Mouse (Mus musculus) midbrain, embryonic 14.5 days (tissue): ENCODE data around the gene Mamdc4. TPM values are rescaled to one million over a fixed set of nuclear protein-coding genes. Genes with fewer than 3 reads are reported as not detected.

Experiments
- ATAC-seq: fragments of 200-750 bp; cut with Nextera tagmentation; 2 replicates; pipeline ENCODE4 v1.8.0; 2017; ENCODE audit warnings: moderate number of reproducible peaks, moderate library complexity; ENCODE audit not compliant: low FRiP score, low TSS enrichment
- DNase-seq: peaks from one replicate; pipeline ENCODE4 v3.0.0-alpha.2; 2015
- H3K27ac ChIP-seq: fragments of 300-500 bp; sonication (generic); replicated peaks from 2 replicates; pipeline ENCODE4 v1.5.1; 2014; ENCODE audit warnings: mild to moderate bottlenecking, low read depth, low read length, moderate library complexity
- H3K27me3 ChIP-seq: fragments of 300-500 bp; sonication (generic); 2 replicates; pipeline ENCODE4 v1.6.1; 2014; ENCODE audit warnings: low read length, control low read depth, mixed read lengths; ENCODE audit not compliant: control insufficient read depth, insufficient read depth
- H3K36me3 ChIP-seq: fragments of 300-500 bp; sonication (generic); 2 replicates; pipeline ENCODE4 v1.6.1; 2014; ENCODE audit warnings: low read length, control low read depth; ENCODE audit not compliant: control insufficient read depth, insufficient read depth
- H3K4me1 ChIP-seq: fragments of 300-500 bp; sonication (generic); 2 replicates; pipeline ENCODE4 v1.6.1; 2014; ENCODE audit warnings: mild to moderate bottlenecking, antibody characterized with exemption, low read length, control low read depth; ENCODE audit not compliant: control insufficient read depth, insufficient read depth
- H3K4me2 ChIP-seq: fragments of 300-500 bp; sonication (generic); 2 replicates; pipeline ENCODE4 v1.6.1; 2014; ENCODE audit warnings: mild to moderate bottlenecking, low read length, moderate library complexity
- H3K4me3 ChIP-seq: fragments of 300-500 bp; sonication (generic); replicated peaks from 2 replicates; pipeline ENCODE4 v1.5.1; 2014; ENCODE audit warnings: low read depth, low read length
- H3K9ac ChIP-seq: fragments of 300-500 bp; sonication (generic); replicated peaks from 2 replicates; pipeline ENCODE4 v1.6.1; 2014; ENCODE audit warnings: mild to moderate bottlenecking, low read length, moderate library complexity
- H3K9me3 ChIP-seq: fragments of 300-500 bp; sonication (generic); 2 replicates; pipeline ENCODE4 v1.6.1; 2016; ENCODE audit warnings: low read length, control low read depth, mixed read lengths; ENCODE audit not compliant: control insufficient read depth
- WGBS: fragments of 180-500 bp; shearing (Covaris S2); extraction: QIAGEN DNeasy Blood & Tissue Kit; methylation state at CpG from one replicate; pipeline ENCODE4 v1.1.7; 2014; 5-methylcytosine and 5-hydroxymethylcytosine counted together
- polyA plus RNA-seq: library from polyadenylated mRNA; unstranded; fragments of >200 nt; fragmentation: Nextera tagmentation; extraction: Ambion mirVana; gene quantifications from 2 replicates; pipeline ENCODE4 v1.2.1, GENCODE M21; 2014

Mamdc4 gene
- polyA plus RNA-seq, 1 experiment from 2014 or later: 3.9 TPM

GRCm38 (mm10) chr2:25585601-25586000, 11.0 kb upstream of the Mamdc4 start:
- Histone ChIP-seq H3K9me3 (no peaks in the 10 kb centered on the region), H3K27me3 (peaks cover 4% of the 10 kb centered on the region), H3K4me2 (no peak overlapping the region), H3K4me1 (peaks cover 17% of the 10 kb centered on the region; the same call in 1 of the 2 replicates), H3K9ac (no peak overlapping the region), H3K4me3 (no peak overlapping the region), H3K27ac (no peak overlapping the region), H3K36me3 (peaks cover 72% of the 10 kb centered on the region)
- WGBS: 97% methylated on average over 3 of the region's 3 CpGs
- ATAC-seq (no peak), DNase-seq (no peak)

GRCm38 (mm10) chr2:25584856-25585255, 10.2 kb upstream of the Mamdc4 start:
- Histone ChIP-seq H3K27me3 (peaks cover 12% of the 10 kb centered on the region), H3K9me3 (no peaks in the 10 kb centered on the region), H3K9ac (no peak overlapping the region), H3K4me3 (no peak overlapping the region), H3K4me1 (peaks cover 21% of the 10 kb centered on the region), H3K27ac (no peak overlapping the region), H3K36me3 (peaks cover 64% of the 10 kb centered on the region), H3K4me2 (no peak overlapping the region)
- 91% methylated on average over 4 of the region's 4 CpGs for WGBS
- no peak for DNase-seq
- ATAC-seq: no peak

- Histone ChIP-seq H3K27me3 (peaks cover 19% of the 10 kb centered on the region), H3K4me3 (no peak overlapping the region), H3K4me1 (peaks cover 23% of the 10 kb centered on the region), H3K4me2 (no peak overlapping the region), H3K9me3 (no peaks in the 10 kb centered on the region), H3K9ac (no peak overlapping the region), H3K36me3 (peaks cover 60% of the 10 kb centered on the region), H3K27ac (no peak overlapping the region)
- no peak for ATAC-seq
- no peak for DNase-seq
- 94% methylated on average over 3 of the region's 3 CpGs for WGBS
Measured at GRCm38 (mm10) chr2:25584152-25584551, 9.5 kb upstream of the Mamdc4 start.

- Histone ChIP-seq H3K27ac (no peak overlapping the region), H3K27me3 (peaks cover 25% of the 10 kb centered on the region), H3K4me3 (no peak overlapping the region), H3K9ac (no peak overlapping the region), H3K4me1 (peaks cover 23% of the 10 kb centered on the region), H3K36me3 (peaks cover 56% of the 10 kb centered on the region), H3K4me2 (no peak overlapping the region), H3K9me3 (no peaks in the 10 kb centered on the region)
- no peak for ATAC-seq
- WGBS: 79% methylated on average over 4 of the region's 4 CpGs
- no peak for DNase-seq
Measured at GRCm38 (mm10) chr2:25583571-25583970, 8.9 kb upstream of the Mamdc4 start.

GRCm38 (mm10) chr2:25583120-25583481, 8.5 kb upstream of the Mamdc4 start:
- WGBS: 76% methylated on average over 6 of the region's 6 CpGs
- H3K27ac ChIP-seq: 0 out of 2 replicates have a peak overlapping the region, but pooled peaks have one; percentile 13
- H3K36me3 ChIP-seq: peaks cover 51% of the 10 kb centered on the region
- no peak overlapping the region for H3K4me2 ChIP-seq
- no peak overlapping the region for H3K4me3 ChIP-seq
- ATAC-seq (no peak), DNase-seq (no peak)
- H3K4me1 ChIP-seq: peaks cover 23% of the 10 kb centered on the region
- peaks cover 29% of the 10 kb centered on the region for H3K27me3 ChIP-seq
- no peaks in the 10 kb centered on the region for H3K9me3 ChIP-seq
- no peak overlapping the region for H3K9ac ChIP-seq

GRCm38 (mm10) chr2:25582466-25583119, 7.9 kb upstream of the Mamdc4 start:
- 0 out of 2 replicates have a peak, but pooled peaks have one; percentile 29 for ATAC-seq
- peaks cover 27% of the 10 kb centered on the region for H3K4me1 ChIP-seq

GRCm38 (mm10) chr2:25581901-25582301, 7.3 kb upstream of the Mamdc4 start:
- Histone ChIP-seq H3K4me1 (peaks cover 29% of the 10 kb centered on the region), H3K27ac (no peak overlapping the region), H3K36me3 (peaks cover 48% of the 10 kb centered on the region), H3K9me3 (no peaks in the 10 kb centered on the region), H3K4me3 (no peak overlapping the region), H3K4me2 (no peak overlapping the region), H3K9ac (no peak overlapping the region; the same call in 1 of the 2 replicates), H3K27me3 (peaks cover 41% of the 10 kb centered on the region)
- no peak for ATAC-seq
- DNase-seq: no peak
- 41% methylated on average over 6 of the region's 6 CpGs for WGBS

More at GRCm38 (mm10) chr2:25582466-25583119, 7.9 kb upstream of the Mamdc4 start:
- no peak overlapping the region for H3K9ac ChIP-seq
- peaks cover 50% of the 10 kb centered on the region for H3K36me3 ChIP-seq
- H3K9me3 ChIP-seq: no peaks in the 10 kb centered on the region
- H3K4me2 ChIP-seq: no peak overlapping the region
- peak; percentile 58 for DNase-seq
- 0 out of 2 replicates have a peak overlapping the region, but pooled peaks have one; percentile 13 for H3K27ac ChIP-seq
- peaks cover 34% of the 10 kb centered on the region for H3K27me3 ChIP-seq
- no peak overlapping the region for H3K4me3 ChIP-seq
- WGBS: 52% methylated on average over 12 of the region's 12 CpGs

- Histone ChIP-seq H3K4me2 (peak within 1 kb of the TSS; percentile 79), H3K36me3 (peaks cover 45% of the 10 kb centered on the region), H3K9me3 (no peaks in the 10 kb centered on the region), H3K4me1 (peaks cover 29% of the 10 kb centered on the region), H3K9ac (peak within 1 kb of the TSS; percentile 64), H3K4me3 (peak within 1 kb of the TSS; percentile 51), H3K27me3 (peaks cover 46% of the 10 kb centered on the region), H3K27ac (0 out of 2 replicates have a peak within 1 kb of the TSS, but pooled peaks have one; percentile 13)
- ATAC-seq: peak; percentile 72
- WGBS: 5% methylated on average over 19 of the region's 19 CpGs
- peak; percentile 87 for DNase-seq
Measured at GRCm38 (mm10) chr2:25581294-25581864, 6.7 kb upstream of the Mamdc4 start, which contains the start of gene Ajm1. TSS of gene Ajm1 (minus strand) at chr2:25581757.
